Mouse (Mus musculus) intestine, embryonic 14.5 days (tissue): ENCODE measurements at regions not wholly inside any gene's neighbourhood (a gene's known extent, or its start where the extent isn't known, plus 50 kb on each side); places are given as distances from the start of the nearest gene placed in this dataset.

Source experiments
- ATAC-seq: fragments of 200-750 bp; cut with Nextera tagmentation; replicated peaks from 2 replicates; pipeline ENCODE4 v1.8.0; 2017; ENCODE audit warnings: low read depth, moderate number of reproducible peaks, moderate TSS enrichment, moderate library complexity; ENCODE audit not compliant: low FRiP score, low TSS enrichment
- DNase-seq: peaks from one replicate; pipeline ENCODE4 v3.0.0-alpha.2; 2018; ENCODE audit warnings: low spot score
- H3K27ac ChIP-seq: fragments of 300-500 bp; sonication (generic); 2 replicates; pipeline ENCODE4 v1.5.1; 2014; ENCODE audit warnings: low read depth, mild to moderate bottlenecking, control low read depth
- H3K27me3 ChIP-seq: fragments of 300-500 bp; sonication (generic); replicated peaks from 2 replicates; pipeline ENCODE4 v1.6.1; 2014; ENCODE audit warnings: low read length, control low read depth; ENCODE audit not compliant: control insufficient read depth, insufficient read depth
- H3K36me3 ChIP-seq: fragments of 300-500 bp; sonication (generic); 2 replicates; pipeline ENCODE4 v1.6.1; 2014; ENCODE audit warnings: low read length, control low read depth; ENCODE audit not compliant: control insufficient read depth, insufficient read depth
- H3K4me1 ChIP-seq: fragments of 300-500 bp; sonication (generic); replicated peaks from 2 replicates; pipeline ENCODE4 v1.6.1; 2014; ENCODE audit warnings: low read length, control low read depth, mixed read lengths; ENCODE audit not compliant: control insufficient read depth, insufficient read depth
- H3K4me2 ChIP-seq: fragments of 300-500 bp; sonication (generic); 2 replicates; pipeline ENCODE4 v1.6.1; 2014; ENCODE audit warnings: low read length
- H3K4me3 ChIP-seq: fragments of 300-500 bp; sonication (generic); 2 replicates; pipeline ENCODE4 v1.5.1; 2014; ENCODE audit warnings: low read depth, low read length, control low read depth, mixed read lengths
- H3K9ac ChIP-seq: fragments of 300-500 bp; sonication (generic); 2 replicates; pipeline ENCODE4 v1.6.1; 2014; ENCODE audit warnings: mild to moderate bottlenecking, low read length
- H3K9me3 ChIP-seq: fragments of 300-500 bp; sonication (generic); 2 replicates; pipeline ENCODE4 v1.6.1; 2016; ENCODE audit warnings: low read length, control low read depth; ENCODE audit not compliant: control insufficient read depth
- WGBS: fragments of 180-500 bp; shearing (Covaris S2); extraction: QIAGEN DNeasy Blood & Tissue Kit; methylation state at CpG from one replicate; pipeline ENCODE4 v1.1.7; 2014; 5-methylcytosine and 5-hydroxymethylcytosine counted together

- H3K9ac ChIP-seq, result no peak overlapping the region
- 61% methylated on average over 5 of the region's 5 CpGs for WGBS
- H3K27me3 ChIP-seq, result no peaks in the 10 kb centered on the region
- DNase-seq (no peak), ATAC-seq (no peak)
- H3K9me3 ChIP-seq, result no peaks in the 10 kb centered on the region
- no peaks in the 10 kb centered on the region for H3K36me3 ChIP-seq
- no peaks in the 10 kb centered on the region for H3K4me1 ChIP-seq
- no peak overlapping the region for H3K27ac ChIP-seq
- no peak overlapping the region for H3K4me2 ChIP-seq
- H3K4me3 ChIP-seq, result no peak overlapping the region
Measured at GRCm38 (mm10) chr17:51462137-51462880, 283.2 kb upstream of the Tbc1d5 start.

- Histone ChIP-seq H3K27ac (no peak overlapping the region), H3K36me3 (no peaks in the 10 kb centered on the region), H3K4me1 (no peaks in the 10 kb centered on the region), H3K27me3 (no peaks in the 10 kb centered on the region), H3K9me3 (no peaks in the 10 kb centered on the region), H3K4me2 (0 out of 2 replicates have a peak overlapping the region, but pooled peaks have one; percentile 9), H3K4me3 (no peak overlapping the region), H3K9ac (no peak overlapping the region)
- DNase-seq, result no peak
- no peak for ATAC-seq
- WGBS, result 55% methylated on average over 14 of the region's 14 CpGs
Measured at GRCm38 (mm10) chr17:51461248-51461647, 282.1 kb upstream of the Tbc1d5 start.

GRCm38 (mm10) chr17:51459119-51459518 lies 280.0 kb upstream of the Tbc1d5 start:
- no peak overlapping the region for H3K9ac ChIP-seq
- H3K27me3 ChIP-seq, result no peaks in the 10 kb centered on the region
- DNase-seq (no peak), ATAC-seq (no peak)
- no peak overlapping the region for H3K27ac ChIP-seq
- no peak overlapping the region for H3K4me2 ChIP-seq
- no peaks in the 10 kb centered on the region for H3K4me1 ChIP-seq
- 83% methylated on average over 1 of the region's 1 CpGs for WGBS
- no peak overlapping the region for H3K4me3 ChIP-seq
- no peaks in the 10 kb centered on the region for H3K36me3 ChIP-seq
- no peaks in the 10 kb centered on the region for H3K9me3 ChIP-seq

- Histone ChIP-seq H3K9me3 (no peaks in the 10 kb centered on the region), H3K36me3 (no peaks in the 10 kb centered on the region), H3K27ac (no peak overlapping the region), H3K4me3 (no peak overlapping the region), H3K4me2 (no peak overlapping the region), H3K27me3 (no peaks in the 10 kb centered on the region), H3K9ac (no peak overlapping the region), H3K4me1 (no peaks in the 10 kb centered on the region)
- ATAC-seq (no peak), DNase-seq (no peak)
- whole genome bisulfite sequencing, result 84% methylated on average over 6 of the region's 6 CpGs
Measured at GRCm38 (mm10) chr17:51415746-51416145, 236.6 kb upstream of the Tbc1d5 start.

- DNase-seq (no peak), ATAC-seq (no peak)
- H3K27me3 ChIP-seq, result no peaks in the 10 kb centered on the region
- WGBS, result 70% methylated on average over 4 of the region's 4 CpGs
- H3K27ac ChIP-seq, result no peak overlapping the region
- no peak overlapping the region for H3K9ac ChIP-seq
- H3K4me3 ChIP-seq, result no peak overlapping the region
- no peaks in the 10 kb centered on the region for H3K36me3 ChIP-seq
- H3K4me1 ChIP-seq, result no peaks in the 10 kb centered on the region
- no peaks in the 10 kb centered on the region for H3K9me3 ChIP-seq
- H3K4me2 ChIP-seq, result no peak overlapping the region
Measured at GRCm38 (mm10) chr17:51414304-51414703, 235.2 kb upstream of the Tbc1d5 start.

- H3K9ac ChIP-seq, result no peak overlapping the region
- no peak overlapping the region for H3K4me2 ChIP-seq
- H3K27me3 ChIP-seq, result no peaks in the 10 kb centered on the region
- H3K4me1 ChIP-seq, result no peaks in the 10 kb centered on the region
- DNase-seq (no peak), ATAC-seq (no peak)
- no peaks in the 10 kb centered on the region for H3K9me3 ChIP-seq
- no peak overlapping the region for H3K4me3 ChIP-seq
- no peaks in the 10 kb centered on the region for H3K36me3 ChIP-seq
- H3K27ac ChIP-seq, result no peak overlapping the region
Measured at GRCm38 (mm10) chr17:51413741-51414140, 234.6 kb upstream of the Tbc1d5 start.

- Histone ChIP-seq H3K9ac (no peak overlapping the region), H3K9me3 (no peaks in the 10 kb centered on the region), H3K4me1 (no peaks in the 10 kb centered on the region), H3K4me3 (no peak overlapping the region), H3K27ac (no peak overlapping the region), H3K4me2 (no peak overlapping the region), H3K27me3 (no peaks in the 10 kb centered on the region), H3K36me3 (no peaks in the 10 kb centered on the region)
- WGBS, result 63% methylated on average over 12 of the region's 12 CpGs
- ATAC-seq (no peak), DNase-seq (no peak)
Measured at GRCm38 (mm10) chr17:51411545-51412094, 232.5 kb upstream of the Tbc1d5 start.

- 47% methylated on average over 5 of the region's 5 CpGs for WGBS
- Histone ChIP-seq H3K4me3 (no peak overlapping the region), H3K9ac (no peak overlapping the region), H3K4me2 (no peak overlapping the region), H3K4me1 (no peaks in the 10 kb centered on the region), H3K27me3 (no peaks in the 10 kb centered on the region), H3K27ac (no peak overlapping the region), H3K36me3 (no peaks in the 10 kb centered on the region), H3K9me3 (no peaks in the 10 kb centered on the region)
- DNase-seq (no peak), ATAC-seq (no peak)
Measured at GRCm38 (mm10) chr17:51408894-51409293, 229.7 kb upstream of the Tbc1d5 start.

GRCm38 (mm10) chr17:51408367-51408766 lies 229.2 kb upstream of the Tbc1d5 start:
- DNase-seq (no peak), ATAC-seq (no peak)
- H3K27me3 ChIP-seq, result no peaks in the 10 kb centered on the region
- no peak overlapping the region for H3K4me3 ChIP-seq
- H3K9me3 ChIP-seq, result no peaks in the 10 kb centered on the region
- no peak overlapping the region for H3K4me2 ChIP-seq
- no peaks in the 10 kb centered on the region for H3K4me1 ChIP-seq
- H3K9ac ChIP-seq, result no peak overlapping the region
- no peak overlapping the region for H3K27ac ChIP-seq
- WGBS, result 46% methylated on average over 3 of the region's 3 CpGs
- no peaks in the 10 kb centered on the region for H3K36me3 ChIP-seq
